Mouse (Mus musculus): Measurements from ENCODE around the gene Lyve1. TPM values are rescaled to one million over a fixed set of nuclear protein-coding genes. Genes with fewer than 3 reads are reported as not detected.

Gene Lyve1
- polyA plus RNA-seq, 1 experiment from 2014 or later: 0.36 TPM

DNA sequence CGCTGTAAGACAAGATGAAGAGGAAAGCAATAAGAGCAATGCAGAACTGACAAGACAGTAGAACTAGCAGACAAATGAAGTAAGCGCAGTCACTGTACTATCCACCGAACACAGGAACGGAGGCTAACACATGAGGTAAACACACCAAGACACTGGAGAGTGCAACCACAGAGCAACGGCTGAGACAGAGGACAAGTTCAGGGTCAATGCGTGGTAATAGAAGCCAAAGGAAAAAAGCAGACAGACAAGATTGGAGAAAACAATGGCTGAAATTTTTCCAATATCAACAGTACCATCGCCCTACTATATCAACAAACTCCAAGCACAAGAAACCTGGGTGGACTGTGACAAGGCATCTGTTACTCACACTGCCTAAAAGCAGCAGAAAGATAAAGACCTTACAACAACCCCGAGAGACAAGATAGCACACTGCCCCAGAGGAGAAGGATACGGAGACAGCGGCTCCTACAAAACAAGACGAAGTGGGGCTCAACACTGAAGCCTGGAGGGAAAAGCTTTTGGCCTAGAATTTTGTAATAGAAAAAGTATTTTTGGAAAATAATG, 44.2 kb downstream of the Lyve1 start:
- Histone ChIP-seq H3K4me1 (no peaks in the 10 kb centered on the region), H3K36me3 (replicated peaks) (peaks cover 23% of the 10 kb centered on the region), H3K27me3 (replicated peaks; ENCODE audit: low read depth, poor library complexity, severe bottlenecking) (no peaks in the 10 kb centered on the region), H3K27ac (replicated peaks) (no peak overlapping the region), H3K4me3 (no peak overlapping the region), H3K9me3 (no peaks in the 10 kb centered on the region)
- 92% methylated on average over 11 of the region's 11 CpGs for WGBS
- DNase-seq (ENCODE audit: low spot score): no peak

DNA sequence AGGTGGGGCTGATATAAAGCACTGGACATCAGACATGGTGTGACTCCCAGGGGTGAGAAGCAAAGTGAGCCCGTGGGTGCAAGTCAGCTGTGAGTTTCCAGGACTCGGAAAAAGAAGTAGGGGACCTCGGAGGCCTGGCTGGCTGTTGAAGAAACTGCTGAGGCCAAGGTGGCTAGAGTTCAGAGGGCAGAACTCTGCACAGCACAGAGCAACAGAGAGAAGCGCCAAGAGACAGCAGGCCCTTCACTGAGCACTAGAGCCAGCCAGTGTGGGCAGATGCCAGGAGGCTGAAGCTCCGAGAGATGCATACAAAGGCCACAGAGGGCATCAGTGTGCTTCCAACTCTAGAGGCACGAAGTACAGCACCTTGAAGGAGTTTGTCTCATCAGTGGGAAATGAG, 44.8 kb downstream of the Lyve1 start:
- Histone ChIP-seq H3K9me3 (no peaks in the 10 kb centered on the region), H3K4me3 (no peak overlapping the region), H3K36me3 (replicated peaks) (peaks cover 17% of the 10 kb centered on the region), H3K27ac (replicated peaks) (0 out of 2 replicates have a peak overlapping the region, but pooled peaks have one; percentile 30), H3K4me1 (no peaks in the 10 kb centered on the region), H3K27me3 (replicated peaks; ENCODE audit: low read depth, poor library complexity, severe bottlenecking) (no peaks in the 10 kb centered on the region)
- no peak for DNase-seq (ENCODE audit: low spot score)
- 84% methylated on average over 6 of the region's 6 CpGs for WGBS

DNA sequence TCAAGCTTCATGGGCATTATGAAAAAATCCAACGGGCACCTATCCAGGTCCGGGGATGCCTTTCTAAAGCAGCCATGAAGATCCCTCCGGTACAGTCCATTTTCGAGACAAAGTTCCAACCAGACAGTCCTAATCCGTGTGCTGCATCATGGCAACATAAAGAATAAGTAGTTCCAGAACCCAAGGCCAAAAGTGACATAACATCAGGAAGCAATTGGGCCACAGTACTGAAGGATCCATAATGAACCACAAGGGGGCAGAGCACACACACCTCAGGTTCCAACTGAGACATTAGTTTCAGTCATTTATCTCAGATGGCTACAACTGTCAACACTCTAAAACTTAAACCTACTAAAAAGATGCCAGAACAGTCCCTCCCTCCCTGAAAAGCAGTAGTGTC, 47.0 kb downstream of the Lyve1 start:
- no peaks in the 10 kb centered on the region for H3K9me3 ChIP-seq
- peak; percentile 54 for DNase-seq (ENCODE audit: low spot score)

DNA sequence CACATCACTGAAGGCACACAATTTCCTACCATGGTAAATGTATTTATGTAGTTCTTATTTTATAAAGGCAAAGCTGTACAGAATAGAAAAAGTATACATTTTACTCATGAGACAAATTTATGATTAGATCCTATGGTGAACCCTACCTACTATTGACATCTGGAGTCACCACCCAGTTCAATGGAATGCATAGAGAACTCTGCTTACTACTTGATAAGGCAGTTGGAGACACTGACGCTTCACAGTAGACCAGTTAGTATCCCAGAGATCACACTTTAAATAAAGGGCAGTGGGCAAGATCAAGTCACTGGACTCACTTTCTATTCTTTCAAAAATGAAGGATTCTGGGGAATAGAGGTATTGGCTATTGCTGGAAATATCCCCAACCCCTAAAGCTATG, 49.1 kb downstream of the Lyve1 start:
- DNase-seq (ENCODE audit: low spot score): no peak
- Histone ChIP-seq H3K9me3 (no peaks in the 10 kb centered on the region), H3K4me3 (no peak overlapping the region), H3K27me3 (replicated peaks; ENCODE audit: low read depth, poor library complexity, severe bottlenecking) (no peaks in the 10 kb centered on the region), H3K27ac (replicated peaks) (no peak overlapping the region), H3K4me1 (peaks cover 9% of the 10 kb centered on the region), H3K36me3 (replicated peaks) (peaks cover 12% of the 10 kb centered on the region; the same call in 1 of the 2 replicates)
- 86% methylated on average over 1 of the region's 1 CpGs for WGBS

More for the DNA sequence above, 47.0 kb downstream of the Lyve1 start:
- WGBS: 65% methylated on average over 5 of the region's 5 CpGs
- H3K36me3 ChIP-seq (replicated peaks): peaks cover 17% of the 10 kb centered on the region; the same call in 1 of the 2 replicates
- no peaks in the 10 kb centered on the region for H3K4me1 ChIP-seq
- no peak overlapping the region for H3K4me3 ChIP-seq
- H3K27me3 ChIP-seq (replicated peaks; ENCODE audit: low read depth, poor library complexity, severe bottlenecking): no peaks in the 10 kb centered on the region
- no peak overlapping the region for H3K27ac ChIP-seq (replicated peaks)

DNA sequence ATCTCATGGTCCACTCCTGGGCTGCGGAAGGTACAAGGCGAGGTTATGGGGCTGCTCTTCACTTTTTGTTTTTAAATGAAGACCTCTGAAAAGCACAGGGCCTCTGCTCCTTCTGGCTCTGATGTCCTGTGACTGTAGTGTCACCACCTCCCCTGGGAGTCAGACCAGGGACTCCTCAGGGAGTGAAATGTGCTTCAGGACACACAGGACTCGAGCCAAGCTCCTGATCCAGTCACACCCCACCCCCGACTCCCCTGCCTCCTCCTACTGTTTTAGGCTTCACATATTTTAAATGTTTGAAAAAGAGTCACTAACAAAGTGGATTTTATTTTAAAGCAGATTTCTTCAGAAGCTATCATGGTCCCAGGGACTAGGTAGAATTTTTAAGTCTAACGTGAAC, 51.5 kb downstream of the Lyve1 start:
- no peaks in the 10 kb centered on the region for H3K9me3 ChIP-seq
- no peak overlapping the region for H3K27ac ChIP-seq (replicated peaks)
- H3K4me1 ChIP-seq: peaks cover 12% of the 10 kb centered on the region
- no peak for DNase-seq (ENCODE audit: low spot score)
- H3K36me3 ChIP-seq (replicated peaks): peaks cover 9% of the 10 kb centered on the region; the same call in 1 of the 2 replicates
- no peak overlapping the region for H3K4me3 ChIP-seq
- H3K27me3 ChIP-seq (replicated peaks; ENCODE audit: low read depth, poor library complexity, severe bottlenecking): no peaks in the 10 kb centered on the region
- 89% methylated on average over 5 of the region's 5 CpGs for WGBS

DNA sequence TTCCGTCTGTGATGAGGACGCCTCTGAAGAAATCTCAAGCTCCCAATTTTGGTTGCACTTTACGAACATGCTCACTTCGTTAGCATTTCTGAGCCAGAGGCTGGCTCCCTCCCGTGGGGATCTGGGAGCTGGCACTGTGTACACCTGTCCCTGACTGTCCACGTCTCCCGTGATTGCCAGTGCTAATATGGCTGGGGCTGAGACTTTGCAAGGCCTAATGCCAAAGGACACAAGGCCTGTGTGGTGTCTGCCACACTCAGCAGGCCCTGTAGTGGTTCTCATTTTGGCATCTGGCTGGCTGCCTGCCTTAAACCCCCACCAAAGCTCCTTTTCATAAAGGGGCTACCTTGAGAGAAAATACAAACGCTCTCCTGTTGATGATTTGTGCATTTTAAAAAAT, 52.0 kb downstream of the Lyve1 start:
- peaks cover 12% of the 10 kb centered on the region for H3K4me1 ChIP-seq
- H3K36me3 ChIP-seq (replicated peaks): peaks cover 9% of the 10 kb centered on the region; the same call in 1 of the 2 replicates
- no peak overlapping the region for H3K4me3 ChIP-seq
- no peak for DNase-seq (ENCODE audit: low spot score)
- H3K27me3 ChIP-seq (replicated peaks; ENCODE audit: low read depth, poor library complexity, severe bottlenecking): no peaks in the 10 kb centered on the region
- no peaks in the 10 kb centered on the region for H3K9me3 ChIP-seq
- no peak overlapping the region for H3K27ac ChIP-seq (replicated peaks)
- WGBS: 92% methylated on average over 8 of the region's 8 CpGs

DNA sequence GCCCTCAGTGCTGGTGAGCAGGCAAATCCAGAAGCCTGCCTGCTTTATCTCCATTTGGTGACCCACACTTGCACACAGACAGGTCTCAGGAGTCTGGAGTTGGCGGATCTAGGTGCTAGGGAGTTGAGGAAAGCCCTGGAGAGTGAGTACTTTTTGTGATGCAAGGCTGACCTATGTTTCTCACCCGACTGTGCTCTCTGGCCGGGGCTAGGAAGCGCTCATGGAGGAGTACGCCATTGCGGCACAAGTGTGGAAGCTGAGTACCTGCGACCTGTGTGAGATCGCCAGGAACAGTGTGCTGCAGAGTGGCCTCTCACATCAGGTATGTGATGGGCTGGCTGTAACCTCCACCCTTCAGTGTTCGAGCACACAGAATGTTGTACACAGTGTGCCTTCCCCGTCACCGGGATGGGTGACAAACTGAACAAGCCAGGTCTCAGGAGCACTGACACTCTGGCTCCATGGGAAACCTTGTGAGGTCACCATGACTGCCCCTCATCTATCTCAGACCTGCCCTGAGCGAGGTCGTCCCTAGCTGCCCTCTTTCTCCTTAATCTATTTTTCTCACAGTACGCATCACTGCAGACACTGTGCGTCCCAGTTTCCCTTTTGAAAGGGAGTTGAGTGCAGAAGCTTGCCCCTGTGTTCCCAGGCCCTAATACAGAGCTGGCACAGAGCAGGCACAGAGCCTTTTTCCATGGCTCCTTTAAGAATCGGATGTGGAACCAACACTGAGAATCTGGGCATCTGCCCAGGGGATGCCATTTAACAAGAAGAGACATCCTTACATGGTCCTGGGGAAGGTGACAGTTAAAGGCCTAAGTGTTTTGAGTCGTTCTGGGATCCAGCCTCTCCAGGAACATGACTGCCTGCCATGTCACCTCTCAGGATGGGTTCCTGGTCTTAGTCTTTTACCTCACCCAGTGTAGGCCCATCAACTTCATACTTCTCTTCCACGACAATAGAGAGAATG, 53.2 kb downstream of the Lyve1 start:
- DNase-seq (ENCODE audit: low spot score): no peak
- Histone ChIP-seq H3K4me3 (no peak overlapping the region), H3K27me3 (replicated peaks; ENCODE audit: low read depth, poor library complexity, severe bottlenecking) (no peaks in the 10 kb centered on the region), H3K27ac (replicated peaks) (no peak overlapping the region), H3K4me1 (peaks cover 12% of the 10 kb centered on the region), H3K9me3 (no peaks in the 10 kb centered on the region), H3K36me3 (replicated peaks) (peaks cover 9% of the 10 kb centered on the region; the same call in 1 of the 2 replicates)
- 86% methylated on average over 18 of the region's 18 CpGs for WGBS

DNA sequence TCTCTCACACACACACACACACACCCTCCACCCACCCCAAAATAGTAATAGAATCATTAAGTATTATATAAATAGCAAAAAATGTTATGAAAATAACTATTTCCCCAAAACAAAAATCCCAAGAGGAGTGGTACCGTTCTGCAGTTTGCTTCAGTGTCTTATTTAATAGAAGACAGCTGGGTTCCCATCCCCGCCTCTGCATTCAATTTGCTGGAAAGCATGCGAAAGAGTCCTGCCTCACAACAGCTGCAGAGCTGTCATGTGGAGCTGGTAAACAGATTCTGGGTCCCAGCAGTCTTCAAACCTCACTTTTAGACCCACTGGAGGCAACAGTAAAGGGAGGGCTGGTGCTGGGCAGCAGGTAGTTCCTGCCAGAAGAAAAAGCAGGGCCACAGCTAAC, 54.1 kb downstream of the Lyve1 start:
- no peaks in the 10 kb centered on the region for H3K9me3 ChIP-seq
- no peak overlapping the region for H3K27ac ChIP-seq (replicated peaks)
- no peak for DNase-seq (ENCODE audit: low spot score)
- peaks cover 12% of the 10 kb centered on the region for H3K4me1 ChIP-seq
- H3K4me3 ChIP-seq: no peak overlapping the region
- WGBS: 40% methylated on average over 3 of the region's 3 CpGs
- no peaks in the 10 kb centered on the region for H3K27me3 ChIP-seq (replicated peaks; ENCODE audit: low read depth, poor library complexity, severe bottlenecking)
- H3K36me3 ChIP-seq (replicated peaks): peaks cover 5% of the 10 kb centered on the region; the same call in 1 of the 2 replicates

DNA sequence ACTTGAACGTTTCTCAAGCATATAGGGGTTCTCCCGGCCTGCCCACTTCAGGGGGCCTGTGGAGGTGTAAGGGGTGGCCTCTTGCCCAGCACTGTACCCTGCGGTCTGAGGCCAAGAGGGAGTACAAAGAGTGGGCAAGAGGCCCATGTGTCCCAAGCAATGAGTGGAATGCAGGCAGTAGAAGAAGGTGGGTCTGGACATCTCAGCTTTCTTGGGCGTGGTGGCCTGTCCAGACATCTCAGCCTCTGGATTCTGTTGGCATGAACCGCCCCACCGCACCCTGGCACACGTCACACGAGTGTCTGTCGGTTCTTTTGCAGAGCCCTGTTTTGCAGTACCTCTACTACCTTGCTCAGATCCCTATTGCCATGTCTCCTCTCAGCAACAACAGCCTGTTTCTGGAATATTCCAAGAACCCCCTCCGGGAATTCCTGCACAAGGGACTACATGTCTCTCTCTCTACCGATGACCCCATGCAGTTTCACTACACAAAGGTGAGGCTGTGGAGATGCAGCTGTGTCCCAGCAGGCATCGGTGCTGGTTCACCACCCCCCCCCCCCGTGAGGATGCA, 55.5 kb downstream of the Lyve1 start:
- H3K4me3 ChIP-seq: no peak overlapping the region
- WGBS: 92% methylated on average over 13 of the region's 13 CpGs
- no peak overlapping the region for H3K27ac ChIP-seq (replicated peaks)
- no peaks in the 10 kb centered on the region for H3K9me3 ChIP-seq
- H3K36me3 ChIP-seq (replicated peaks): peaks cover 2% of the 10 kb centered on the region; the same call in 1 of the 2 replicates
- H3K4me1 ChIP-seq: peaks cover 12% of the 10 kb centered on the region
- no peak for DNase-seq (ENCODE audit: low spot score)
- H3K27me3 ChIP-seq (replicated peaks; ENCODE audit: low read depth, poor library complexity, severe bottlenecking): no peaks in the 10 kb centered on the region

DNA sequence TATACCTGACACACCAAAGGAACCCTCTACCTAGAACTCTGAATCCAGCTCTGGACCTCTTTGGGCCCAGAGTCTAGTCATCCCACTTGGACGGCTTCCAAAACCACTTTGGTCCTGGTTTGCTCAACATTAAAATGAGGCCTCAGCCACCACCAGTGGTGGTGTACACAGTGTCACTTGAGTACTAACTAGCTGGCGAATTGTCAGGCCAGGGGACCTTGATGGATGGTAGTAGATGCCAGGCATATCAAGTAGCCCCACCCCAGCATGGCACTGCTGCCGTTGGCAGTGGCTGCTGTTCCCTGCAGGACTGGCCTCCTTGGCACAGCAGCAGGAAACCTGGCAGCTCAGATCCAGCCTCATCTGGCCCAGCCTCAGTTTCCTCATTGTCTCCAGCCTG, 58.8 kb downstream of the Lyve1 start:
- no peaks in the 10 kb centered on the region for H3K9me3 ChIP-seq
- 88% methylated on average over 3 of the region's 3 CpGs for WGBS
- H3K27me3 ChIP-seq (replicated peaks; ENCODE audit: low read depth, poor library complexity, severe bottlenecking): no peaks in the 10 kb centered on the region
- DNase-seq (ENCODE audit: low spot score): no peak
- H3K36me3 ChIP-seq (replicated peaks): no peaks in the 10 kb centered on the region
- H3K27ac ChIP-seq (replicated peaks): no peak overlapping the region
- no peak overlapping the region for H3K4me3 ChIP-seq
- peaks cover 6% of the 10 kb centered on the region for H3K4me1 ChIP-seq

DNA sequence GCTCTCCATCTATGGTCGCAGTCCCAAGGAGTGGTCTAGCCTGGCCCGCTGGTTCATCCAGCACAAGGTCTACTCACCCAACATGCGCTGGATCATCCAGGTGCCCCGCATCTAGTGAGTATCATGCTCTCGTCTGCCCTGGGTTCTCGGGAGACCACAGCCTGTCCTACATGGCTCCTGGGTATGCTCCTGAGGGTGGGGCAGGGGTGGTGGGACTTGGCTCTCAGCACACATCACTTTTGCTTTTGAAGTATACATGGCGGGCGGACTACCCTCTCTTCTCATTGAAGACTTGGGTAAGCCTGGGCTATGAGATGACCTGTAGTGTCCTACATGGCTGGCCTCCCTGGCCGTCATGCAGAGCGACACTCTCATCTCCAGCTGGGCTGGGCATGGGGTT, 59.9 kb downstream of the Lyve1 start:
- H3K36me3 ChIP-seq (replicated peaks): no peaks in the 10 kb centered on the region
- H3K4me3 ChIP-seq: no peak overlapping the region
- WGBS: 94% methylated on average over 10 of the region's 10 CpGs
- no peak overlapping the region for H3K27ac ChIP-seq (replicated peaks)
- peaks cover 8% of the 10 kb centered on the region for H3K4me1 ChIP-seq
- no peaks in the 10 kb centered on the region for H3K9me3 ChIP-seq
- DNase-seq (ENCODE audit: low spot score): no peak
- no peaks in the 10 kb centered on the region for H3K27me3 ChIP-seq (replicated peaks; ENCODE audit: low read depth, poor library complexity, severe bottlenecking)

DNA sequence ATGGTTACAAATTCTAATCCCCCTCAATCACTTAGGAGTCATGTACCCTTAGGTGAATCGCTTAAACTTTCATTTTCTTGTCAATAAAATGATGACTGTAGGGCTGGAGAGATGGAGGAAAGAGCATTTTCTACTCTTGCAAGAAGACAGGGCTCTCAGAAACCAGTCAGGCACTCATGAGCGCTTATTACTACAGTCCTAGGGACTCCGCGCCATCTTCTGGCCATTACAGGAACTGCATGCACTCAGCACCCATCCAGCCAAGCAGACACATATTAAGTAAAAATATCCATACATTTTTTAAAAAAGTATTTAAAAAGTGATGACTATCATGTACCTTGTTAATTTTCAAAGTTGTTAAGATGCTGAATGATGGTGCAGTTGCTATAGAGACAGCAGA, 62.0 kb downstream of the Lyve1 start:
- Histone ChIP-seq H3K9me3 (no peaks in the 10 kb centered on the region), H3K4me1 (peaks cover 22% of the 10 kb centered on the region), H3K36me3 (replicated peaks) (no peaks in the 10 kb centered on the region), H3K27ac (replicated peaks) (no peak overlapping the region), H3K4me3 (no peak overlapping the region), H3K27me3 (replicated peaks; ENCODE audit: low read depth, poor library complexity, severe bottlenecking) (no peaks in the 10 kb centered on the region)
- WGBS: 1% methylated on average over 4 of the region's 4 CpGs
- DNase-seq (ENCODE audit: low spot score): peak; percentile 81

Data from embryonic facial prominence, embryonic 10.5 days (tissue).